Mouse (Mus musculus) G1E (cell line): ENCODE measurements around the gene Ccdc167. TPM values are rescaled to one million over a fixed set of nuclear protein-coding genes. Genes with fewer than 3 reads are reported as not detected.

ENCODE experiments used
- ATAC-seq: 2 replicates; pipeline ENCODE4 v1.8.0; 2016; ENCODE audit warnings: mild to moderate bottlenecking; ENCODE audit not compliant: insufficient number of reproducible peaks, poor library complexity, low FRiP score, severe bottlenecking; ENCODE audit errors: extremely low read depth
- DNase-seq: peaks from one replicate; pipeline ENCODE4 v3.0.0; 2012; ENCODE audit warnings: low spot score
- H3K27me3 ChIP-seq: 2 replicates; pipeline ENCODE4 v1.6.1; 2012; ENCODE audit warnings: mild to moderate bottlenecking, low read length, inconsistent platforms; ENCODE audit not compliant: insufficient read depth
- H3K36me3 ChIP-seq: replicated peaks from 2 replicates; pipeline ENCODE3; 2012; ENCODE audit warnings: mild to moderate bottlenecking, inconsistent platforms
- H3K4me1 ChIP-seq: 2 replicates; pipeline ENCODE4 v1.6.1; 2012; ENCODE audit warnings: low read depth, low read length, inconsistent platforms, mixed read lengths; ENCODE audit not compliant: insufficient read depth
- H3K4me3 ChIP-seq: 2 replicates; pipeline ENCODE4 v1.5.1; 2012; ENCODE audit warnings: low read depth, mild to moderate bottlenecking, inconsistent platforms, low read length, moderate library complexity, mixed read lengths
- H3K9me3 ChIP-seq: replicated peaks from 2 replicates; pipeline ENCODE4 v1.6.1; 2012; ENCODE audit warnings: inconsistent platforms
- CTCF ChIP-seq: IDR thresholded peaks from 2 replicates; pipeline ENCODE4 v1.5.1; 2012; ENCODE audit warnings: low read depth, low read length, inconsistent platforms, mixed read lengths
- GATA1 ChIP-seq: IDR thresholded peaks from 2 replicates; pipeline ENCODE4 v1.6.1; 2012; ENCODE audit warnings: borderline replicate concordance, low read length, inconsistent platforms, mixed read lengths
- GATA2 ChIP-seq: IDR thresholded peaks from 2 replicates; pipeline ENCODE4 v1.6.1; 2012; ENCODE audit warnings: low read depth, low read length, inconsistent platforms, borderline replicate concordance
- POLR2AphosphoS5 ChIP-seq: IDR thresholded peaks from 2 replicates; pipeline ENCODE4 v1.6.1; 2012; ENCODE audit warnings: low read depth, low read length, inconsistent platforms; ENCODE audit not compliant: insufficient replicate concordance
- TAL1 ChIP-seq: conservative IDR thresholded peaks from 2 replicates; pipeline ENCODE4 v1.6.1; 2012; ENCODE audit warnings: low read depth, low read length, inconsistent platforms, mixed read lengths
- polyA plus RNA-seq: library from polyadenylated mRNA; stranded (reverse); fragments of >175 nt; gene quantifications from 2 replicates; pipeline ENCODE4 v1.2.3, GENCODE M21; 2012
- total RNA-seq, 2 experiments: library from RNA; stranded (forward) in 1 of 2; stranded (reverse) in 1 of 2; fragments of 200-1000 nt in 1 of 2; fragments of >200 nt in 1 of 2; fragmentation: Nextera tagmentation in 1 of 2; gene quantifications; 2 replicates each; pipeline ENCODE4 v1.2.3; 2014 to 2017

Gene Ccdc167
- total and polyA plus RNA-seq, 3 experiments: 8.7 to 16.3 (median 13.2) TPM

DNA sequence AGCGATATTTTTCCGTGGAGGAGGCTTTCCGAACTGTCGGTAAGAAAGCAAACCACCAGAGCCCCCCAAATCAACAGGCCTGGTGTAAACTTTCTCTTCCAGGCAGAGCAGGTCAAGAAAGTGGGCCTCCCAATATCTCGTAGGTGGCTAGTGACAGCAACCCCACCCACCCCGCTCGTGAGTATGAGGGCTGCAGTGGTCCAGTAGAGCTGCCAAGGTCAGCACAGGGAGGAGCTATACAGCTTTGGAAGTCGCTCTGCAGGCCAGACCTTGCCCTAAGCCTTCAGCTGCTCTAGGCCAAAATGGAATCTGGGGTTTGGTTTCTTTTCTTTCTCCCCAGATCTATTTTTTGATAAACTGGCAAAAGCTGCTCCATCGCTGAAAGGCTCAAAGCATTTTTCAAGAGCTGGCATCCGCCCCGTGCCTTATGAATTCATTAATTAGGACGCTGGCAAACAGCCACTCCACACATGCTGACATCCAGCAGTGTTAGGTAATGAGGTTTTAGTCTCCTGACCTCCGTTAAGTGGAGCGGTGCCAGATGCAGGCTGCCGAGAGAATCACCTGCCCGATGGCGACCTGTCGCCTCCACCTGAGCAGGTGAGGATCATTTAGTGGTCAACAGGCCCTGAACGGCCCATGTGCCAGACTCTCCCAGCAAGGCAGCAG, 5.6 kb downstream of the Ccdc167 start:
- DNase-seq (no peak), ATAC-seq (no peak)
- H3K4me1 ChIP-seq: peaks cover 74% of the 10 kb centered on the region
- no peaks in the 10 kb centered on the region for H3K27me3 ChIP-seq
- H3K9me3 ChIP-seq: no peaks in the 10 kb centered on the region
- peaks cover 90% of the 10 kb centered on the region for H3K36me3 ChIP-seq
- no peak for TF ChIP-seq POLR2AphosphoS5
- no peak for TF ChIP-seq GATA1
- no peak for TF ChIP-seq CTCF
- TF ChIP-seq GATA2: no peak
- no peak for TF ChIP-seq TAL1
- no peak overlapping the region for H3K4me3 ChIP-seq

- TF ChIP-seq CTCF (no peak), POLR2AphosphoS5 (no peak), GATA1 (no peak), TAL1 (no peak), GATA2 (no peak)
- no peaks in the 10 kb centered on the region for H3K27me3 ChIP-seq
- H3K4me3 ChIP-seq: no peak overlapping the region
- no peaks in the 10 kb centered on the region for H3K9me3 ChIP-seq
- peaks cover 95% of the 10 kb centered on the region for H3K36me3 ChIP-seq
- ATAC-seq (no peak), DNase-seq (no peak)
- H3K4me1 ChIP-seq: peaks cover 75% of the 10 kb centered on the region
Measured at GRCm38 (mm10) chr17:29710562-29711044, 6.2 kb downstream of the Ccdc167 start.

GRCm38 (mm10) chr17:29708783-29709182, 8.1 kb downstream of the Ccdc167 start:
- no peak for TF ChIP-seq CTCF
- TF ChIP-seq POLR2AphosphoS5: no peak
- no peak for TF ChIP-seq GATA2
- no peak for TF ChIP-seq TAL1
- no peak for TF ChIP-seq GATA1
- DNase-seq: no peak
- peaks cover 97% of the 10 kb centered on the region for H3K36me3 ChIP-seq

GRCm38 (mm10) chr17:29706981-29707545, 9.8 kb downstream of the Ccdc167 start:
- Histone ChIP-seq H3K4me3 (no peak overlapping the region), H3K4me1 (peaks cover 95% of the 10 kb centered on the region), H3K27me3 (no peaks in the 10 kb centered on the region), H3K36me3 (peaks cover 100% of the 10 kb centered on the region), H3K9me3 (no peaks in the 10 kb centered on the region)
- ATAC-seq (no peak), DNase-seq (no peak)
- no peak for TF ChIP-seq CTCF
- TF ChIP-seq TAL1: no peak
- TF ChIP-seq POLR2AphosphoS5: no peak
- TF ChIP-seq GATA1: no peak
- no peak for TF ChIP-seq GATA2

More at GRCm38 (mm10) chr17:29708783-29709182, 8.1 kb downstream of the Ccdc167 start:
- Histone ChIP-seq H3K4me1 (peaks cover 81% of the 10 kb centered on the region), H3K27me3 (no peaks in the 10 kb centered on the region), H3K9me3 (no peaks in the 10 kb centered on the region), H3K4me3 (no peak overlapping the region)
- ATAC-seq: no peak; the same call in 1 of the 2 replicates

- Histone ChIP-seq H3K27me3 (no peaks in the 10 kb centered on the region), H3K4me1 (peaks cover 95% of the 10 kb centered on the region), H3K36me3 (peaks cover 100% of the 10 kb centered on the region), H3K9me3 (no peaks in the 10 kb centered on the region), H3K4me3 (no peak overlapping the region)
- TF ChIP-seq GATA1 (no peak), GATA2 (no peak), CTCF (no peak), POLR2AphosphoS5 (no peak)
- ATAC-seq (no peak), DNase-seq (no peak)
Measured at GRCm38 (mm10) chr17:29705881-29706280, 11.0 kb downstream of the Ccdc167 start.

DNA sequence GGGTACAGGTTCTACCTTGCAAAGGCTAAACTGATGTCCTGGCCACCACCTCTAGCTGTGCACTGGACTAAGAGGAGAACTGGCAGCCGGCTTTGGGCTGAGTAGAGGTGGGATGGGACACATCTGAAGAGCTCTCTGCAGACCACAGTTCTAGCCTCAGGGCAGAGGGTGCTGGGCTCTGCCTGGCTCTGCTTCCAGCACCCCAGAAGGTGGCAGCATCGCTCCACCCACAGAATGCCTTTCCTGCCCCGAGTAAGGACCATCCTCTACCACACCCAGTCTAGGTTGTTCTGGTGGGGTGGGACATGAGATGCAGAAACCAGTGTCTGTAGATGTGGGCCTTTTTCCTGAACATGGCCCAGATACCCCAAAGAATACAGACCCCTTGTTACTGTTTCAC, 12.1 kb downstream of the Ccdc167 start:
- no peaks in the 10 kb centered on the region for H3K9me3 ChIP-seq
- H3K36me3 ChIP-seq: peaks cover 100% of the 10 kb centered on the region
- TF ChIP-seq CTCF (peak; percentile 69), GATA1 (no peak)
- ATAC-seq (no peak), DNase-seq (peak; percentile 60)
- H3K27me3 ChIP-seq: no peaks in the 10 kb centered on the region
- no peak overlapping the region for H3K4me3 ChIP-seq
- H3K4me1 ChIP-seq: peaks cover 94% of the 10 kb centered on the region
